In genomic region chr13:105180781-105181180, GRCm38 (mm10) we compare ENCODE assay signal across 18 mouse cellular contexts.
"Had no signal": no experiment of that assay in that cellular context is flagged by ENCODE, and none has a peak within 500 bp of the region (broad histone marks: within the 10 kb centered on the region; RNA-seq: fewer than 3 reads in every experiment).

No protein-coding gene starts in this region.

- H3K9ac ChIP-seq: kidney, embryonic 15.5 days; liver, embryonic 13.5 days; midbrain, embryonic 12.5 days; midbrain, embryonic 15.5 days; neural tube, embryonic 15.5 days had no signal

- H3K4me2 ChIP-seq: kidney, embryonic 15.5 days; liver, embryonic 13.5 days; midbrain, embryonic 12.5 days; midbrain, embryonic 15.5 days; neural tube, embryonic 15.5 days had no signal

- H3K27ac ChIP-seq: kidney, embryonic 15.5 days; left cerebral cortex, adult 2 months; liver, embryonic 13.5 days; midbrain, embryonic 12.5 days; midbrain, embryonic 15.5 days; neural tube, embryonic 15.5 days; stomach, postnatal 0 days had no signal

- H3K9me3 ChIP-seq: kidney, embryonic 15.5 days; liver, embryonic 13.5 days; midbrain, embryonic 12.5 days; midbrain, embryonic 15.5 days; neural tube, embryonic 15.5 days had no signal

- DNase-seq: kidney, postnatal 10 days; kidney, postnatal 36 days; layer of hippocampus, postnatal 36 days; liver, embryonic 13.5 days; lung, adult 2 months; lung, postnatal 14 days; lung, postnatal 4 days; right cerebral cortex, adult 18-20 months; right cerebral cortex, postnatal 14 days; right cerebral cortex, postnatal 4 days; thymus, postnatal 25 days had no signal

- H3K27me3 ChIP-seq: kidney, embryonic 15.5 days; liver, embryonic 13.5 days; midbrain, embryonic 12.5 days; midbrain, embryonic 15.5 days; neural tube, embryonic 15.5 days had no signal

- H3K4me1 ChIP-seq: kidney, embryonic 15.5 days; liver, embryonic 13.5 days; midbrain, embryonic 12.5 days; midbrain, embryonic 15.5 days had no signal

- ATAC-seq: midbrain, embryonic 15.5 days had no signal

- H3K36me3 ChIP-seq: kidney, embryonic 15.5 days; liver, embryonic 13.5 days; midbrain, embryonic 12.5 days; midbrain, embryonic 15.5 days had no signal

- H3K4me3 ChIP-seq: kidney, embryonic 15.5 days; left cerebral cortex, adult 2 months; liver, embryonic 13.5 days; midbrain, embryonic 12.5 days; midbrain, embryonic 15.5 days; myocyte; neural tube, embryonic 15.5 days had no signal
